In genomic region chr6:137982195-137982737, GRCm38 (mm10) we compare ENCODE assay signal across 13 mouse cellular contexts.
DNase-seq lines count a peak whose midpoint lies in the region; ATAC-seq and TF ChIP-seq lines count a peak whose summit lies in the region.
"Had no signal": no experiment of that assay in that cellular context is flagged by ENCODE, and none has a peak within 500 bp of the region (broad histone marks: within the 10 kb centered on the region; RNA-seq: fewer than 3 reads in every experiment).

No protein-coding gene starts in this region.

- intact Hi-C loops in left cerebral cortex, adult 2 months (cut with DNase I): no loop called here
- intact Hi-C loops in gastrocnemius, postnatal 36 days (cut with DNase I): no loop called here

- no peak for ATAC-seq in kidney, postnatal 0 days (replicated peaks; ENCODE audit: low FRiP score, low read depth)
- no peak for ATAC-seq in kidney, embryonic 14.5 days (ENCODE audit: low FRiP score, low TSS enrichment)
- no peak for ATAC-seq in forebrain, embryonic 14.5 days
- no peak for ATAC-seq in granulocyte monocyte progenitor cell, adult 5-6 weeks (replicated peaks; ENCODE audit: poor library complexity, severe bottlenecking)
- ATAC-seq: CD4-positive, CD25-positive, alpha-beta regulatory T cell, adult 4 months had no signal

- H3K36me3 ChIP-seq in kidney, postnatal 0 days (ENCODE audit: insufficient read depth, low read length): no peaks in the 10 kb centered on the region
- H3K36me3 ChIP-seq in kidney, embryonic 14.5 days (ENCODE audit: control insufficient read depth, insufficient read depth, low read length): no peaks in the 10 kb centered on the region
- H3K36me3 ChIP-seq in forebrain, embryonic 14.5 days (ENCODE audit: control insufficient read depth, insufficient read depth, low read length): no peaks in the 10 kb centered on the region
- H3K36me3 ChIP-seq: lung, embryonic 15.5 days had no signal

- H3K27me3 ChIP-seq in kidney, postnatal 0 days (ENCODE audit: insufficient read depth, low read length): no peaks in the 10 kb centered on the region
- H3K27me3 ChIP-seq in kidney, embryonic 14.5 days (ENCODE audit: control insufficient read depth, insufficient read depth, low read length): no peaks in the 10 kb centered on the region
- no peaks in the 10 kb centered on the region for H3K27me3 ChIP-seq in forebrain, embryonic 14.5 days (replicated peaks; ENCODE audit: control insufficient read depth, insufficient read depth, low read length)
- H3K27me3 ChIP-seq: lung, embryonic 15.5 days had no signal

- no peak overlapping the region for H3K9ac ChIP-seq in kidney, postnatal 0 days (ENCODE audit: low read depth, low read length)
- no peak overlapping the region for H3K9ac ChIP-seq in kidney, embryonic 14.5 days (ENCODE audit: low read depth, low read length)
- H3K9ac ChIP-seq in forebrain, embryonic 14.5 days (ENCODE audit: low read length): no peak overlapping the region
- H3K9ac ChIP-seq: lung, embryonic 15.5 days had no signal

- 45% methylated on average over 19 of the region's 19 CpGs for WGBS in kidney, postnatal 0 days
- WGBS in kidney, embryonic 14.5 days: 54% methylated on average over 19 of the region's 19 CpGs
- 16% methylated on average over 19 of the region's 19 CpGs for WGBS in forebrain, embryonic 14.5 days

- H3K9me3 ChIP-seq in kidney, postnatal 0 days (replicated peaks; ENCODE audit: low read length): no peaks in the 10 kb centered on the region
- H3K9me3 ChIP-seq in kidney, embryonic 14.5 days (ENCODE audit: control insufficient read depth, low read length): no peaks in the 10 kb centered on the region
- no peaks in the 10 kb centered on the region for H3K9me3 ChIP-seq in forebrain, embryonic 14.5 days (replicated peaks; ENCODE audit: control insufficient read depth, low read length)
- H3K9me3 ChIP-seq: lung, embryonic 15.5 days had no signal

- H3K4me2 ChIP-seq in kidney, postnatal 0 days (ENCODE audit: low read length): 0 out of 2 replicates have a peak overlapping the region, but pooled peaks have one; percentile 15
- no peak overlapping the region; the same call in 1 of the 2 replicates for H3K4me2 ChIP-seq in kidney, embryonic 14.5 days (replicated peaks; ENCODE audit: low read depth, low read length)
- H3K4me2 ChIP-seq in forebrain, embryonic 14.5 days (ENCODE audit: low read length): peak overlapping the region; percentile 39
- H3K4me2 ChIP-seq: lung, embryonic 15.5 days had no signal

- H3K4me1 ChIP-seq in kidney, postnatal 0 days (replicated peaks; ENCODE audit: insufficient read depth, low read length): no peaks in the 10 kb centered on the region
- no peaks in the 10 kb centered on the region for H3K4me1 ChIP-seq in kidney, embryonic 14.5 days (ENCODE audit: control insufficient read depth, insufficient read depth, low read length)
- H3K4me1 ChIP-seq in forebrain, embryonic 14.5 days (ENCODE audit: control insufficient read depth, insufficient read depth, low read length): peaks cover 15% of the 10 kb centered on the region
- H3K4me1 ChIP-seq: lung, embryonic 15.5 days had no signal

- no peak overlapping the region for H3K4me3 ChIP-seq in kidney, postnatal 0 days (replicated peaks; ENCODE audit: low read depth, low read length)
- H3K4me3 ChIP-seq in kidney, embryonic 14.5 days (ENCODE audit: low read length): no peak overlapping the region
- H3K4me3 ChIP-seq in forebrain, embryonic 14.5 days (ENCODE audit: low read depth, low read length): no peak overlapping the region
- H3K4me3 ChIP-seq in left cerebral cortex, adult 2 months: no peak overlapping the region
- H3K4me3 ChIP-seq: lung, embryonic 15.5 days had no signal

- no peak for DNase-seq in kidney, postnatal 0 days (ENCODE audit: low spot score)
- DNase-seq in embryo, embryonic 10.5 days (ENCODE audit: low spot score): peak; percentile 36
- DNase-seq in forebrain, embryonic 14.5 days (ENCODE audit: low spot score): peak; percentile 66
- peak; percentile 25 for DNase-seq in neural tube, embryonic 10.5 days (ENCODE audit: extremely low spot score, low spot score)
- DNase-seq in left cerebral cortex, adult 2 months (ENCODE audit: extremely low spot score in 1 of 2, low spot score in 2 of 2): no peak
- DNase-seq in gastrocnemius, postnatal 36 days: no peak
- DNase-seq: heart, postnatal 14 days; kidney, adult 2 months; right cerebral cortex, adult 18-20 months had no signal

- TF ChIP-seq CTCF in kidney, postnatal 0 days (IDR thresholded peaks at IDR 0.05; ENCODE audit: low read depth): no peak
- no peak for TF ChIP-seq CTCF in left cerebral cortex, adult 2 months (IDR thresholded peaks at IDR 0.05)

- no peak overlapping the region for H3K27ac ChIP-seq in kidney, postnatal 0 days
- no peak overlapping the region for H3K27ac ChIP-seq in kidney, embryonic 14.5 days (ENCODE audit: low read depth, low read length)
- peak overlapping the region; percentile 64; the same call in 1 of the 2 replicates for H3K27ac ChIP-seq in forebrain, embryonic 14.5 days (ENCODE audit: low read depth, low read length)
- H3K27ac ChIP-seq in left cerebral cortex, adult 2 months: no peak overlapping the region
- H3K27ac ChIP-seq: lung, embryonic 15.5 days had no signal

Comparison
In these comparisons a context has a peak if more than half of its experiments do, and no peak if none do; other contexts are left out.
1. DNase-seq: peak in embryo, embryonic 10.5 days (single experiment), forebrain, embryonic 14.5 days (single experiment) and neural tube, embryonic 10.5 days (single experiment); none in kidney, postnatal 0 days (single experiment), left cerebral cortex, adult 2 months (0 of 2) and gastrocnemius, postnatal 36 days (0 of 2).